Comparison of ENCODE assay signal across 15 mouse cellular contexts in the genomic region with DNA sequence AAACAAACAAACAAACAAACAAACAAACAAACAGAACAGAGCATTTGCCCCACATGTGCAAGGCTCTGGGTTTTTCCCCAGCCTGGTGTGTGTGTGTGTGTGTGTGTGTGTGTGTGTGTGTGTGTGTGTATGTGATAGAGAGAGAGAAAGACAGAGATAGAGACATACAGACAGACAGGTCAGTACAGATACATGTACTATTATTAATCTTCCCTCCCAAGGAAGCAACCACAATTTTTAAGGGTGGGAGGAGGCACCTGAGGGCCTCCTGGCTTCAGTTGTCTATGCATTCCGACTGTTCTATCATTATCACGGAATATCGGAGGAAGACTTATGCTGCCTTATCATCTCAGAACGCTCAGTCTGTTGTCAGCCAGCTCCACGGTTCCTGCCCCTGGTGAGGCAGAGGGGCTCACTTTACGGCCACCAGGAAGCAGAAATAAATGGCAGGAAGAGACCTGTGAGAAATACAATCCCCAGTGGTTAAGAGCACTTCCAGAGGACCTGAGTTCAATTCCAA.
"Had no signal": no experiment of that assay in that cellular context is flagged by ENCODE, and none has a peak within 500 bp of the region (broad histone marks: within the 10 kb centered on the region; RNA-seq: fewer than 3 reads in every experiment).

No protein-coding gene starts in this region.

- H3K27me3 ChIP-seq: limb, embryonic 15.5 days; megakaryocyte, embryonic 14.5 days; neural tube, embryonic 13.5 days; stomach, embryonic 15.5 days had no signal

- H3K9ac ChIP-seq: limb, embryonic 15.5 days; lung, embryonic 14.5 days; neural tube, embryonic 13.5 days; stomach, embryonic 15.5 days had no signal

- ATAC-seq: intestine, postnatal 0 days; midbrain, embryonic 16.5 days had no signal

- DNase-seq: kidney, adult 8-10 months; kidney, postnatal 25 days; lung, embryonic 14.5 days; lung, postnatal 10 days; lung, postnatal 4 days; right cerebral cortex, postnatal 14 days; thymus, postnatal 36 days had no signal

- H3K36me3 ChIP-seq: limb, embryonic 15.5 days; neural tube, embryonic 13.5 days; stomach, embryonic 15.5 days had no signal

- H3K4me1 ChIP-seq: limb, embryonic 15.5 days; stomach, embryonic 15.5 days had no signal

- H3K9me3 ChIP-seq: limb, embryonic 15.5 days; megakaryocyte, embryonic 14.5 days; neural tube, embryonic 13.5 days; stomach, embryonic 15.5 days had no signal

- H3K27ac ChIP-seq: left cerebral cortex, adult 2 months; limb, embryonic 15.5 days; neural tube, embryonic 13.5 days; stomach, embryonic 15.5 days had no signal

- H3K4me2 ChIP-seq: limb, embryonic 15.5 days; lung, embryonic 14.5 days; midbrain, embryonic 11.5 days; neural tube, embryonic 13.5 days; stomach, embryonic 15.5 days had no signal

- H3K4me3 ChIP-seq: left cerebral cortex, adult 2 months; limb, embryonic 15.5 days; megakaryocyte, embryonic 14.5 days; neural tube, embryonic 13.5 days; stomach, embryonic 15.5 days had no signal
